Mouse (Mus musculus) layer of hippocampus, postnatal 25 days (tissue): ENCODE measurements around the gene Zic5. TPM values are rescaled to one million over a fixed set of nuclear protein-coding genes. Genes with fewer than 3 reads are reported as not detected.

Experiments
- DNase-seq, 2 experiments: peaks; one replicate each; pipeline ENCODE4 v3.0.0; 2022; ENCODE audit warnings: mixed read lengths in 2 of 2, low spot score in 1 of 2; ENCODE audit errors: extremely low spot score in 1 of 2
- total RNA-seq, 2 experiments: library from RNA; stranded (reverse); gene quantifications; 2 replicates each; pipeline ENCODE4 v1.2.3; 2021

The Zic5 gene
- total RNA-seq, 2 experiments from 2014 or later: 3.3 to 6.2 TPM

DNA sequence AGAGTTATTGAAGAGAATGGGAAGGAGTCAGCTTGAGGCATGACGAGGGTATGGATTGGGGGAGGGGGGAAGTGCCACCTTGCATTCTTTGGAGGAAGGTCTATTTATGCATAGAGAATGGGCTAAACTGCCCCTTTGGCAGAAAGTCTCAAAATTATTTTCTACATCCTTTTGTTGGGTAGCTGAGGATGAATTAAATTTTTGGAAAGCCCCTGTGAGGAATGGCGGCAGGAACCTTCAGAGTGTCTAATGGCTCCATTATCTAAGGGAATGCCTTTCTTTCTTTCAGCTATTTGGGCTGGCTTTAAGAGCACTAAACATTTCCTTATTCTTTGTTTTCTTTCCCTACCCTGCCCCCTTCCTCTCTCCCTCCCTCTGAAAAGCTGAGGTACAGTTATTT lies 14.9 kb upstream of the Zic5 start:
- no peak for DNase-seq

DNA sequence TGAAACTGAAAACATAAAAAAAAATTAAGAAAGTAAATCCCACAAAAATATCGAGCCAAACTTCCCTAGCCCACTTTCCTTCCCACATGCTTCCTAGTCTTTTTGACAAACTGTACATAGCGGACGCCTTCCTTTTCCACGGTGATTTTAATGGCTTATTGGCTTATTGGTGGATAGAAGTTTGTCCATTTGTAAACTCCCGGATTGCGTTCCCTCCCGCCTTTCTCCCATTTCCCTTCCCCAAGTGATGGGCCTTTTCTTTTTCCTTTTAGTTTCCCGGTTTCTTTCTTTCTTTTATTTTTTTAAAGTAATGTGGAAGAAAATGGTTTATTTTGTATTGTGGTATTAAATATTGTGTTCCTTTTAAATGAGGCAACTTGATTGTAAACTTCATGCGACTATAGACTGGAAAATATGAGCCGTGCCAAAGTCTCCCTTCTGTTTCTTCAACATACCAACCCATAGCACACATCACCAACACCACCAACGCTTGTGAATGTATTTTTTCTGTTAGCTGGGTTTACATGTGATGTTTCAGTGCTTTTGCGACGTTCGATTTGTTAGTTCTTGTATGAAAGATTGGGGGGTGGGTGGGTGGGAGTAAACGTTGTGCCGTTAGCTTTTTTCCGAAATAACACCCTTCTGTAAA lies 14.1 kb upstream of the Zic5 start:
- no peak for DNase-seq

DNA sequence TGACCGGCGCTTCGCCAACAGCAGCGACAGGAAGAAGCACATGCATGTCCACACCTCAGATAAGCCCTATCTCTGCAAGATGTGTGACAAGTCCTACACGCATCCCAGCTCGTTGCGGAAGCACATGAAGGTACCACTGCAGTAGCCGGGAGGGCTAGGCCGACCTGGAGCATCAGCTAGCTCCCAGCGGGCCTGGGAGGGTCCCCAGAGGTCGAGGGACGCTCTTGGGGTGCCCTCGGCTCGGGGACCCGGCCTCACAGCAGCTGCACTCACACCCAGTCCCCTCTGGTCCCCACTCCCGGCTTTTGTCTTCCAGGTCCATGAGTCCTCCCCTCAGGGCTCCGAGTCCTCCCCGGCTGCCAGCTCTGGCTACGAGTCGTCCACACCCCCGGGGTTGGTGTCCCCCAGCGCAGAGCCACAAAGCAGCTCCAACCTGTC lies 13.1 kb upstream of the Zic5 start:
- no peak for DNase-seq

DNA sequence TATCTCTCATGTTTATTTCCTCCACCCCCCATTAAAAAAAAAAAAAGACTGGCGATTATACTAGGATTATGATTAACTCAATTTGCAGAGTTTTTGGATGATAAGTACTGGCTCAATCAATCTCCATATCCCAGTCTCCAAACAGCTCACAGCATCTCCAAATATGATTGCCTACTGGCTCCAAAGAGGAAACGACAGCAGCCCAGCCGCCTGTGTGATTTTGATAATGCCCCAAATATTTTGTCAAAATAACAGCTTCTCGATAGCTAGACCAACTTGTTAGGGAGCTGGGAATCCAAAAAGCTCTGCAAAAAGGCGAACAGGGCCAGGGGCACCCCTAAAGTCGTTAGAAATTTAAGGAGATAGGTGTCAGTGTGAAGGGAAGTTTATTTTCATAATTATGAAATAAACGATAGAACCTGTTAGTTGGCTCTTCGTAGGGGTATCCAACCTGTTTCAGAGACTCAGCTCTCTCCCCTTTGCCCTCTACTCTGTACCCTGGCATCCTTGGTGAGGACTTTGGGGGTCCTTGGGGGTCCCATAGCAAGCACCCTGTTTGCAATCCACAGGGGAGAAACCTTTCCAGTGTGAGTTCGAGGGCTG lies 12.6 kb upstream of the Zic5 start:
- DNase-seq: no peak

DNA sequence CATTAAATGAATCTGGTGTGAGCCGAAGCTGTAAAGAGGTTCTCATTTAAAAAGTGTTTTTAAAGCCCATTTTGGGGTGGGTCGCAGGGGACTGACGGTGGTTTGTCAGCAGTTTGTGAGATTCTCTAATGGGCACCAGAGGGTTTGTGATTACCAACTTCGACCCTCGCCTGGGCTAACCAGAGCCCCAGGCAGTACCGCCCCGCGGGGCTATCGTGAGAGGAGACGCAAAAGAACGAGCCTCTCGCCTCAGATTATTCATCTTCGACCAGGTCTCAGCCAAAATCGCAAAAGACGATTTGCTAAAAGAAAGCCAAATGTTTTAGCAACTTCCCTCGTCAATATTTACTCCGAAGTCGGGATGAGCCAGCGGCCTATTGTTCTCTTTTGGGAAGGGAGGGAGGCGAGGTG lies 11.8 kb upstream of the Zic5 start:
- no peak for DNase-seq

DNA sequence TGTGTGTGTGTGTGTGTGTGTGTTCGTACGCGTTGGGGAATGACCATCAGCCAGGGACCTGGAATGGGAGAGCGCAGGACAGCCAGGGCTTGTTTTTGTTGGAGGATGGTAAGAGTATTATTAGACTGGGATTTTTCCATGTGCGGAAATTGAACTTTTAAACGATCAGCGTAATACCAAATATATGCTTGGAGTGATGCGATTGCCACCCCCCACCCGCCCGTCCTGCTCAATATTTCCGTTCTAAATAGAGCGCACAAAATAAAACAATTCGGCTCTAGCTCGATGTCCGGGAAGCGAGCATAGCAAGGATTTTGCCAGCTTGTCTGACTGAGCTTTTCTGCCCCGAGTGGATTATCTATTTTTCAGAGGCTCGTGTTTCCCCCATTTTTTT lies 11.3 kb upstream of the Zic5 start:
- no peak for DNase-seq

DNA sequence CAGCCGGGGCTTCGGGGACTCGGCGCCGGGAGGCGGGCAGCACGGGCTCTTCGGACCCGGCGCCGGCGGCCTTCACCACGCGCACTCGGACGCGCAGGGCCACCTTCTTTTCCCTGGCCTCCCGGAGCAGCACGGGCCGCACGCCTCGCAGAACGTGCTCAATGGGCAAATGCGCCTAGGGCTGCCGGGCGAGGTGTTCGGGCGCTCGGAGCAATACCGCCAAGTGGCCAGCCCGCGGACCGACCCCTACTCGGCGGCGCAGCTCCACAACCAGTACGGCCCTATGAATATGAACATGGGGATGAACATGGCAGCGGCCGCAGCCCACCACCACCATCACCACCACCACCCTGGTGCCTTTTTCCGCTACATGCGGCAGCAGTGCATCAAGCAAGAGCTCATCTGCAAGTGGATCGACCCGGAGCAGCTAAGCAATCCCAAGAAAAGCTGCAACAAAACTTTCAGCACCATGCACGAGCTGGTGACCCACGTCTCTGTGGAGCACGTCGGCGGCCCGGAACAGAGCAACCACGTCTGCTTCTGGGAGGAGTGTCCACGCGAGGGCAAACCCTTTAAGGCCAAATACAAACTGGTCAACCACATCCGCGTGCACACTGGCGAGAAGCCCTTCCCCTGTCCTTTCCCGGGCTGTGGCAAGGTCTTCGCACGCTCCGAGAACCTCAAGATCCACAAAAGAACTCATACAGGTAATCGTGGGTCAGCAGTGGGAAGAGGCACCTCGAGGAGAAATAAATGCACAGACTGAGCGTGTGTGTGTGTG lies 10.8 kb upstream of the Zic5 start:
- DNase-seq: no peak

DNA sequence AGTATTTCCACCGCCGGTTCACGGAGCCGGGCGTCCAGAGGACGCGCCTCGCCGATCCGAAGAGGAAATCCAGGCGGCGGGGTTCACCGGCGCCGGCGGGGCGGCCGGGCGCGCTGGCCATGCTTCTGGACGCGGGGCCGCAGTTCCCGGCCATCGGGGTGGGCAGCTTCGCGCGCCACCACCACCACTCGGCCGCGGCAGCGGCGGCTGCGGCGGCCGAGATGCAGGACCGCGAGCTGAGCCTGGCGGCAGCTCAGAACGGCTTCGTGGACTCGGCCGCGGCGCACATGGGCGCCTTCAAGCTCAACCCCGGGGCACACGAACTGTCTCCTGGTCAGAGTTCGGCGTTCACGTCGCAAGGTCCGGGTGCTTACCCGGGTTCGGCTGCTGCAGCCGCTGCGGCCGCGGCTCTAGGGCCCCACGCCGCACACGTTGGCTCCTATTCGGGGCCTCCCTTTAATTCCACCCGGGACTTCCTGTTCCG lies 10.1 kb upstream of the Zic5 start:
- no peak for DNase-seq

DNA sequence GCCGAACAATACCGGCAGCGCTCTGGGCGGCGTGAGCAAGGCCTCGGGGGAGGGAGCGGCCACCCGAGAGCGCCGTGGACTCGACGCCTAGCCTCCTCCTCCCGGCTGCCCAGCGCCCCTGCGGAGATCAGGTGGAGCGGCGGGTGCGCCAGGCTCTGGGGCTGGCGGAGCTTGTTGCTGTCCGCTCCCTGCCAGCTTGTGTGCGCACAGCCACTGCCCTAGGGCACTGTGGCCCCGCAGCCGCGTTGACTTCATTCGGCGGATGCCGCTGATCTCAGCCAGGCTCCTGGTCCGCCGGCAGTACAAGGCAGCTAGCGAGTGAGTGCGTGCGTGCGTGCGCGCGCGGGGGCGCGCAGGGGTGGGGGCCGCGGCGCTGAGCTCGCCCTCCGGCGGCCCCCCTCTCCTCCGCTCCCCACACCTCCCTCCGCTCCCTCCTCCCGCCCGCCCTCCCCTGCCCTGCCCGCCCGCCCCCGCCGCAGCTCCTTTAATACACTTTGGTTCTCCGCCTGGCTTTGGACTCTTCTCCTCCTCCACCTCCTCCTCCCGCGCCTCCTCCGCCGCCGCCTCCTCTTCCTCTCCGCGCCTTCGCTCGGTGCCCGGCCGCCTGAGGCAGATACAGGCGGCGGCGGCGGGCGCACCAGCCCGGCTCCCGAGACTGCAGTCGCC lies 9.5 kb upstream of the Zic5 start, which contains the start of gene Zic2:
Gene Zic2, plus strand, starts transcription at position 545 of the 666 bp plus-strand sequence.
- peak in 1 of 2 experiments; percentile 51 for DNase-seq

DNA sequence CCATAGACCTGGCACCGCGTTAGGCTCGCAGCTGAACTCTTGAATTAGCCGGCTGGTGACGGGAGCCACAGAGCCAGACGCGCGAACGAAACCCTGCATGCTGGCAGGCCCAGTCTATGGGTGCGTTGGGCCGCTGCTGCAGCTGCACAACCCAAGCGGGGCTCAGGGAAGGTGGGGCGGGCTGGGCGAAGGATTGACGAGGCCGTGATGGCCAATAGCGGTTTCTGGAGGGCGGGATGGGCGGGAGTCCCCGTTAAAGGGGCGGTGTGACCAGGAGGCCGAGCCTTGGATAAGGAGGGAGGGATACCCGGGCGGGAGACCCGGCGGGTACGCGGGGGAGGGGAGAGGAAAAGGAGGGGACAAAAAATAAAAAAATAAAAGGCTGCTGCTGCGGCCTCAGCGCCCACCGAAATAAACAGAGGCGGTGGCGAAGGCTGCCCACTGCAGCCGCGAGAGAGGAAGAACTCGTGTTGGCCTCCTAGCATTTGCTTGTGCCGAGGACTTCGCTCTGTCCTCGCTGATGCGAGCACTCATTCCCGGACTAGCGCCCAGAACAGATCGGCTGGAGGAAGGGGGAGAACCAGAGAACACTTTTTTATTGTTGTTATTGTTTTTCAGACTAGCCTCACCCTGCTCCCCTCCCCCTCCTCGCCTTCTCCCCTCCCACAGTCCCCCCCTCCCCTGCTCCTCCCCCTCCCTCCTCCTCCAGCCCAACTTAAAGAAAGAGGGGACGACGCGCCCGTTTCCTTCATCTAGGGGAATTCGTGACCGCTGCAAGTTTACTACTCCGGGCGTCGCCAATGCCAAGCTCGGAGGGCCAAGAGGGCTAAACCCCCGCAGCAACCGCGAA lies 8.8 kb upstream of the Zic5 start:
- no peak for DNase-seq

DNA sequence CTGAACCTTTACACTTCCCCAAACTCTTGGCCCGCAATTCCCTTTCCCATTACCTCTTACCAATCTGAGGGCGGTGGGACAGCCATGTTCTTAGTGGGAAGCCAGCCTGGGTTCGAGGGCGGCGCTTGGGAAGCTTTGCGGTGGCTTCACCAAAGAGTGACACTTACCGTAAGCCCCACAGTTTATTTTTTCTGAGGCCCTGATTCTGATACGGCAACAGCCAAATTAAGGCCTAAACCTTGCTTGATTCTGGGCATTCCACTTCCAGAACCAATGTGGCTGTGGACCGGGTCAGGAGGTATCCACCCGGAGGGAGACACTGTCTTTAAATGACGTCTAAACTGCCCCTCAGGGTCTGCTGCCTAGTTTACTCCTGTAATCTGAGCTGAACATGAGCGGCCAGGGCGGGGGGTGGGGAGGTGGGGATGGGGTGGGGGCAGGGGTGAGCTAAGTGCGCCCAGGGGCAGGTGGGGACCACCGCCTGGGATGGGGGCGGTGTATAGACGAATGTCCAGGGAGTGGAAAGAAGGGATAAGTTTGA lies 7.8 kb upstream of the Zic5 start:
- no peak for DNase-seq

DNA sequence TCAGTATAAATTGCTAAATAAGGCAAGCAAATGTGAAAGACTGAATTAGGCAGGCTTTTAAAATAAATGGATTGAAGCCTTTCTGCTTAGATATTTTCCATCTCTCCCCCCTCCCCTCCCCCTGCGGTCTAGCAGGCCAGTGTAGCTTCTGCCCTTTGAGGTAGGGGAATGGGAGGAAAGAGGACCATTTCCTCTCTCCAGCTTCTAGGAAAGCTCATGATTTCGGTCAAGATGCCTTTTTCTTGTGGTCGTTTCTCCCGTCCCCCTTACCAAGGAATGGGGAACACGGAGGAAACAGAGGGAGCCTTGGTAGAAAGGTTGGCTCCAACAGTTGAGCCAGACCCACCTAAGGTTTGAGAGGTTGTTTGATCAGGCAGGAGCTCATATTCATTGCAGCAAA lies 7.2 kb upstream of the Zic5 start:
- DNase-seq: no peak

DNA sequence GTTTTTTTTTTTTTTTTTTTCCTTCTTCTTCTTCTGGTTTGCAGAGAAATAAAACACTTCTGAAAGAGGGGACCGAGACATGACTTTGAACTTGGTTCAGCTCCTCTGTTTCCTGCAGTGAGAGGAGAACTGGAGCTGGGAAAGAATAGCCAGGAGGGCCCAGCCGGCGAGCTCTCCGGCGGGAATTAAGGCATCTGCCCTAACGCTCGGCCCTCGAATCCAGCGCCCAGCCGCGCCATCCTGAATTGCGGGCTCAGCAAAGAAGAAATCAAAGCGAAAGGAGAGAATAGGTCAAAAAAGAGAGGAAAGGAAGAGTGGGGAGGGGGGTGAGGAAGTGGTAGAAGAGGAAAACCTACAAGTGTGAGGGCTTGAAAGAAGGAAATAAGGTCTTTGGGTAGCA lies 6.7 kb upstream of the Zic5 start:
- no peak for DNase-seq

DNA sequence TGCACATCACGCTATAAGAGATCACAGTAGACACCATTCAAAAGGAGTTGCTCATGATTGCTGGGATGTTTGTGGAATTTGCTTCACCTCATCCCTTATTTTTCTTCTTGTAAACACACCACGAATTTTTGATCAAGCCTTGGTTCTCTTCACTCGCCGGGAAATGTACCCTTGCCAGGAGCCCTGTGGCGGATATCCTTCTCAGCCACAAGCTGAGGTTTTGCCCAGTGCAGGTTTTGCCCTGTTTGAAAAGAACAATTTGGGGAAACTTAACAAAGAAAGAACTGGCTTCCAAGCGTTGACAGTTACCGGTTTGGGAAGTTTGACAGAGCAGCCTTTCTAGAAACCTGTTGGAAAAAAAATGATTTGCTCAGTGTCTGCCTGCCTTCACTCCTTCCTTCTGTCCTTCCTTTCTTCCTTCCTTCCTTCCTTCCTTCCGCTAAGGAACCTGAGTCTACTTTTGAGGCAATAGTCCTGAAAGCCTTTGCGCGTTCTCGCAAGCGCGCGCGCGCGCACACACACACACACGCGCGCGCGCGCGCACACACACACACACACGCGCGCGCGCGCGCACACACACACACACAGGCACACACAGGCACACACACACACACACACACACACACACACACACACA lies 6.1 kb upstream of the Zic5 start:
- no peak for DNase-seq

DNA sequence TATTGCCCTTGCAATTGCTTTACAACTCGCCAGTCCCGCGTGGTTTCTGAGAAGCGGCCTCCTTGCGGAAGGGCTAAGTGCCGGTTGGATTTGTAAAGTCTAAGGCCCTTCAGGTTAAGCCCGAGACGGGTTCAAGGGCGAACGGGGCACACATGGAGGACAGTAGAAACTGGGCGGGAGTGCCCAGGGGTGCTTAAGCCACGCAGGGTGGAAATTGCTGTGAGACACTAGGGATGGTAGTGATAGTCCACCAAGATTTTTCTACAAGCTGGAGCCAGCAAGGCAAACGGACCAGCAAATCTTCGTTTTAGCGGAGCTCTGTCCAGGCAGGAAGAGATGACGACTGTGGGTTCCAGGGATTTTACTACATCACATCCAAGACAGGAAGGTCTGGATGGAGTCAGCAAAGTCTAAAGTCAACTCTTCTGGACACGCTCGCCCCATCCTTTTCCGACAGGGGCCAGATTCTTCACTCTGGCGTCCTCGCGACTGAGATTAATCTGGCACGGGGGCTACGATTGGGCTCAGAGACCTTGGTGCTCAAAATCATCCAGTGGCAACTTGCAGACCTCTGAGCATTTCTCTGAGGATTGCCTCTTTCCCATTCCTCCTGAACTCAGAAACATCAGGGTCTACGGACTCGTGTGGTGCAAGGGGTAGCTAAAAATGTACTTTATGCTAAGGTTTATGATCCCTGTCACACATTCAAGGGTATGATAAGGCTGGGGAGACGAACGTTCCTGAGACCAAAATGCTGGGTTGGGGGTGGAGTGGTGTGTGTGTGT lies 3.7 kb upstream of the Zic5 start:
- DNase-seq: no peak

DNA sequence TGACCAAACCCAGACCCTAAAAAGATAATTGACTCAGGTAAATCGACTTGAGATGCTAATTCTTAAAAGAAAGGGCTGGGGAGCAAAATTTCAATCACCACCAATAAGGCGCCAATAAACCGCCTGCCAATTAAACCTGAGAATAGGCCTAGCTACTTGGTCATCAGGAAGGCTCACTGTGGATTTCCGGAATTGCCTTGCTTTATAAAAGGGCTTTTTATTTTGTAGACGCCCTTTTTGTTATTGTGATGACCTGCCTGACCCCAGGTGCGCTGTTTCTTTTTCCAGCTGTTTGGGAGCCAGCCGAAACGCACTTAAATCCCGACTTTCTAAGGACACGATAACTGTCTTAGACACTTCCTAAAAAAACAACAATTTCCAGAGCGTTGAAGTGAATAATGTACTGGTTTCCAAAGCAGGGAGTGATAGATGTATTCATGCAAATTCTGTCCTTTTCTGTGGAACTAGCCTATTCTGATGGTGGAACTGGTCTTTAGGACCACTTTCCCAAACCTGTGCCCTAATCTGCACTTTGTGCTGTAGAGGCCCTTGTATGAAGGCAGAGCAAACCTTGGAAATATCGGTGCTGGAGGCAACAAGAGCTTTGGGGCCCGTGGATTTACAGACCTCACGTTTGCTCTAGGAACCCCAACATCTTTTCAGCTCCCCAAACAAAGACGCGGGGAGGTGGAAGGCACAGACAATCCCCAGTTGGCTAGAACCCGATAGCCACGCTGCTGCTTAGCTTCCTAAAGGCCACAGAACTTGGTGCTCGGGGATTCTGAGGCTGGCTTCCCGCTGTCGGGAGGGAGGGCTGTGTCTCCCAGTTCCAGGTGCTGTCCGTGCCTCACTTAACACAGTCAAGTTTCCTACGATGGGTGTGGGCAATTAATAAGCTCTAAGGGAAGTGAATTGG lies 2.7 kb upstream of the Zic5 start:
- DNase-seq: no peak

DNA sequence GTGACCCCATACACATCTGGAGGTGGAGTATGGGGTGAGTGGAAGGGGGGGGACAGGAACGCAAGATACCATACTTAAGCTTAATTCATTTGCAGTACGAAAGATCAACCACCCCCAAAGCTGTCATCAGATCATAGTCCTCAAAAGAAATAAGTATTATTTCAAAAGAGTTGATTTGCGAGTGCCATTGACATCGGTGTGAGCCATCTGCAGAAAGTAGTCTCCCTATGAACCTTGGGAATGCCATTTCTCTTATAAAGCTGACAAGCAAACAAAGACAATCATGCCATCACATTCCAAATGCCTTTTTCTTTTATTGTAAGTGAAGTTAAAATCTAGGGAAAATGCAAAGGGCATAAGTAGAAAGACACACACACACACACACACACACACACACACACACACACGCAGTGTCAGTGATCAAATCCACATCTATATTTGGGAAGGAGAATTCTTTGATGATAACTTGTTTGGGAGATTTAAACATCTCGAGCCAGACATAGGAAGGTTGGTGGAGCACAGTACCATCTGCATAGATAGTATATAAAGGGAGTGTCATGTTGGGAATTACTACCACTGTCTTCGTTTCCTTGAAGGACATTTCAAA lies 1.4 kb upstream of the Zic5 start:
- no peak for DNase-seq
